ENCODE assay signal across 25 mouse cellular contexts in genomic region chr11:75473376-75473775, GRCm38 (mm10). TPM values are rescaled to one million over a fixed set of nuclear protein-coding genes. Genes with fewer than 3 reads are reported as not detected.
"Had no signal": no experiment of that assay in that cellular context is flagged by ENCODE, and none has a peak within 500 bp of the region (broad histone marks: within the 10 kb centered on the region; RNA-seq: fewer than 3 reads in every experiment).

No protein-coding gene starts in this region.

- DNase-seq: kidney, adult 2 months; kidney, postnatal 25 days; layer of hippocampus, adult 9-11 months; left cerebral cortex, postnatal 4 days; lung, postnatal 10 days; lung, postnatal 36 days; midbrain, embryonic 14.5 days; right cerebral cortex, adult 18-20 months; right cerebral cortex, postnatal 14 days; right cerebral cortex, postnatal 4 days; spleen, adult 18-20 months; thymus, postnatal 25 days had no signal

- H3K27ac ChIP-seq: kidney, postnatal 0 days; layer of hippocampus, adult 2 months; limb, embryonic 12.5 days; limb, embryonic 15.5 days; lung, embryonic 15.5 days; stomach, embryonic 15.5 days had no signal

- H3K9ac ChIP-seq: limb, embryonic 12.5 days; limb, embryonic 15.5 days; lung, embryonic 15.5 days; stomach, embryonic 15.5 days had no signal

- H3K27me3 ChIP-seq: limb, embryonic 15.5 days; lung, embryonic 15.5 days; stomach, embryonic 15.5 days had no signal

- H3K36me3 ChIP-seq: limb, embryonic 12.5 days; limb, embryonic 15.5 days; lung, embryonic 15.5 days; stomach, embryonic 15.5 days had no signal

- H3K4me3 ChIP-seq: layer of hippocampus, adult 2 months; limb, embryonic 12.5 days; limb, embryonic 15.5 days; lung, embryonic 15.5 days; stomach, embryonic 15.5 days had no signal

- ATAC-seq: intestine, postnatal 0 days had no signal

- H3K4me2 ChIP-seq: limb, embryonic 12.5 days; limb, embryonic 15.5 days; lung, embryonic 15.5 days; midbrain, embryonic 11.5 days; stomach, embryonic 15.5 days had no signal

- H3K9me3 ChIP-seq: limb, embryonic 12.5 days; limb, embryonic 15.5 days; lung, embryonic 15.5 days; stomach, embryonic 15.5 days had no signal

RNA-seq across cellular contexts. Expression of gene Serpinf2, which starts 34.0 kb away (rescaled TPM):
- total RNA-seq: left cerebral cortex, postnatal 14 days; megakaryocyte-erythroid progenitor cell, adult 5-6 weeks; midbrain, postnatal 0 days had no signal
- polyA plus RNA-seq: midbrain, embryonic 11.5 days; midbrain, embryonic 14.5 days; midbrain, postnatal 0 days; thymus, postnatal 0 days had no signal

RNA-seq across cellular contexts. Expression of gene Rilp, which starts 36.5 kb away (rescaled TPM):
- total RNA-seq: megakaryocyte progenitor cell, adult 5-6 weeks had no signal
